Mouse (Mus musculus) embryonic fibroblast, embryonic 13.5 days (primary cell): ENCODE data around the gene Ccdc71.

Experiments
- CTCF ChIP-seq: IDR thresholded peaks from 2 replicates; pipeline ENCODE4 v1.5.1; 2011; ENCODE audit warnings: mild to moderate bottlenecking, control low read depth, low read length, moderate library complexity, borderline replicate concordance; ENCODE audit not compliant: insufficient read depth
- POLR2A ChIP-seq: IDR thresholded peaks from 2 replicates; pipeline ENCODE4 v1.6.1; 2011; ENCODE audit warnings: low read depth, mild to moderate bottlenecking, control low read depth, low read length, moderate library complexity

GRCm38 (mm10) chr9:108452911-108453310, 7.4 kb upstream of the Ccdc71 start:
- TF ChIP-seq CTCF = no peak
- no peak for TF ChIP-seq POLR2A
